Mouse (Mus musculus) urinary bladder, postnatal 25 days (tissue): ENCODE measurements around the gene Sorbs1.

Source experiments
- DNase-seq: peaks from one replicate; pipeline ENCODE4 v3.0.0; 2022; ENCODE audit warnings: low spot score

Sorbs1 gene

GRCm38 (mm10) chr19:40477445-40477941 lies 36.1 kb downstream of the Sorbs1 start:
- no peak for DNase-seq

- no peak for DNase-seq
Observed at GRCm38 (mm10) chr19:40476491-40476890, 37.1 kb downstream of the Sorbs1 start.

GRCm38 (mm10) chr19:40471526-40472245 lies 41.9 kb downstream of the Sorbs1 start:
- no peak for DNase-seq

GRCm38 (mm10) chr19:40469792-40470191 lies 43.8 kb downstream of the Sorbs1 start:
- DNase-seq, result no peak

GRCm38 (mm10) chr19:40468308-40468707 lies 45.3 kb downstream of the Sorbs1 start:
- no peak for DNase-seq

DNA sequence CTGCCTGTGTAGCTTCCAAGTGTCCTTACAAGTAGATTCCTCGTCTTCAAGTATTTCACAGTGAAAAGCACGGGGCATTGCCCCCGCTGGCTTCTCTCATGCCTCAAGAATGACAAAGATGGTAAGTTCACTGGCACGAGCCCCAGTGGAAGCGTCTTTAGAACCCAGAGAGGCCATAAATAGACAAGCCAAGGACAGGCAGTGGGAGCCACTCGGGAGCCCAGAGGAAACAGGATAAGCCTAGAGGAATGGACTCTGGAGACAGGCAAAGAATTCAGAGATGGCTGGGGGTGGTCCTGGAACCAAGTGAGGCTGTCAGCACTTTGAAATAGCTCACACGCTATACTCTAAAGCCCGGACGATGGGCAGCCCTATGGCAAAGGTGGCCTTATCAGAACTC lies 45.8 kb downstream of the Sorbs1 start:
- DNase-seq, result no peak

DNA sequence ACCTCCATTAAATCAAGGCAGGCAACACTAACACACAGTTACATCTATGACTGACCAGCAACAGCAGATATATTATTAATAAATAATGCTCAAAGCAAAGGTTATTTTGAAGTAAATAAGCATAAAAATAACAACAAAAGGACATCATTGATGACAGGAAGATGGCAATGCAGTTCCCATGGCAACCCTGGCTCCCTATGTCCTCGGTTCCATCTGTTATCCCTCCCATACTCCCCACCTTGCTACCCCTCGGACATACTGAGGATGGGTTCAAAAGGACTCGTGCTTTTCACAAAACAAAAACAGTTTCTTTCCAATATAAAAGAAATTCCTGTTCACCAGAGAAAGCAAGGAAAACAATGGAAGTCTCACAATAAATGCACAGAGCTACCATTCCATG lies 48.2 kb downstream of the Sorbs1 start:
- DNase-seq, result no peak

DNA sequence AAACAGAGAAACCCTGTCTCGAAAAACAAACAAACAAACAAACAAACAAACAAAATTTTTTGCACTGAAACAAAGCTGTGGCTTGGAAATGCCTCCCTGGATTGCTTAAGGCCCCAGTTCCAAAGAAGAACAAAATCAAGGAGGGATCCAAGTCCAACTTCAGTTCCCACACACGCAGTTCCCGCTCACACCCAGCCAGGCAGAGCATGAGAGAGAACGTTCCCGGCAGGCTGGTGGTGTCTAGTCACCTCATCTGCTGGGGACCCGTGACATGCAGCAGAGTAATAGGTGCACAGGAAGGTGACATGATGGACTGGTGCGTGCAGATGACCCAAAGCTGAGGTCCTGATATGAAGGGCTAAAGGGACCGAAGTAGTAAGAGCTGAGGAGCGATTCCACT lies 49.2 kb downstream of the Sorbs1 start:
- DNase-seq, result no peak

- DNase-seq, result no peak
Observed at GRCm38 (mm10) chr19:40462892-40463291, 50.7 kb downstream of the Sorbs1 start.

- no peak for DNase-seq
Observed at GRCm38 (mm10) chr19:40462481-40462880, 51.1 kb downstream of the Sorbs1 start.

DNA sequence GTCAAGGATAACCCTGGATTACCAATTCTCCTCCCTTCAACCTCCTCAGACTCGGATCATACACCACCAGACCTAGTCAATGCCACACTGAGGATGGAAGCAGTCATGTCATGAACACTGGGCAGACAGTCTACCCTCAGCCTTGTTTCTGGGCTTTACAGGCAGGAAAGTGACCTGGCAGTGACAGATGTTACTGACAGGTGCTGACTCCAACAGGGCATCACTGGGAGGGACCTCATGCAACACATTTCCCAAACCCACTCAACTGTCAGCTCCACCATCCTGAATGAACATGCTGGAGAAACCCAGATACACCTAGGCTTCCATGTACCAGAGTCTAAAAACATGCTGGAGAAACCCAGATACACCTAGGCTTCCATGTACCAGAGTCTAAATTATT lies 51.9 kb downstream of the Sorbs1 start:
- DNase-seq, result no peak

DNA sequence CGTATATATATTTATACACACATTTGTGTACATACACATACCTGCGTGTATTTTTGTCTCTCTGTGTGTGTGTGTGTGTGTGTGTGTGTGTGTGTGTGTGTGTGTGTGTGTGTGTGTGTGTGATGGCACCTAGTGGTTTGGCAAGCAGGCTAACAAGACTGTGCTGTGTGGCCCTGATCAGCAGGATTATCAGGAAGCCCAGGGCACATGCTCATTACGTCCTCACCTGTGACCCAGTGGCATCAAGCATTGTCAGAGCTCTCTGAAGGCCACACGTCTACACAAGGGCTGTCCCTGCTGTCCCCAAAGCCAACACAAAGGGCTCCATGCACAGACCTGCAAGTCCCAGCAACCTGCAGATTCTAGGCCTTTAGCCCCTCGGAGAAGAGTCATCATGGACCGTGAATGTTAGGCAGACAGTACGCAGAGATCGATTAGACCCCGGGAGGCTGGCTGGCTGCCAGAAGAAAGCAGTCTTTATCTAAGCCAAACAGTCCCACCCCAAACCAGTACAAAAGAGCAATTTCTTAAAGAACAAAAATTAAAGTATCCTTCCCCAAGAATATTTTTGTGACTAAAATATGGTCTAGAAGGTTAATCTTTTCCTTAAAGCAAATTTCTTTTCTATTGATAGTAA lies 52.6 kb downstream of the Sorbs1 start:
- DNase-seq, result no peak

GRCm38 (mm10) chr19:40459338-40459737 lies 54.2 kb downstream of the Sorbs1 start:
- no peak for DNase-seq

- no peak for DNase-seq
Observed at GRCm38 (mm10) chr19:40458806-40459205, 54.8 kb downstream of the Sorbs1 start.

DNA sequence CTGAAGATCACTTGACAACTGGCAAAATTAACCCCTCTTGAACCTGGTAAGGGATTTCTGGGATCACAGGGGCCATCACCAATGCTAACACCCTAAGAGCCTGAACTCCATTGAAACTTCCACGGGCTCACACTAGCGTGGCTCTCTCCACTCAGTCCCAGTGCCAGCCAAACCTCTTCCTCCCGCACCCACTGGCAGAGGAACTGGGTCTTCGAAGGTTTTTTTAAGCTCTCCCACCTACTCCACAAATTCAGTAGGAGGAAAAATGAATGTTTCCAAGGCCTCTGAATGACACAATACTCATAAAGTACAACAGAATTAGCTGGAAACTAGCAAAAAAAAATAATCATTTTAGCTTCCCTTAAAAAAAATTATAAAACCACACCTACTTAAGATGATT lies 58.3 kb downstream of the Sorbs1 start:
- no peak for DNase-seq

DNA sequence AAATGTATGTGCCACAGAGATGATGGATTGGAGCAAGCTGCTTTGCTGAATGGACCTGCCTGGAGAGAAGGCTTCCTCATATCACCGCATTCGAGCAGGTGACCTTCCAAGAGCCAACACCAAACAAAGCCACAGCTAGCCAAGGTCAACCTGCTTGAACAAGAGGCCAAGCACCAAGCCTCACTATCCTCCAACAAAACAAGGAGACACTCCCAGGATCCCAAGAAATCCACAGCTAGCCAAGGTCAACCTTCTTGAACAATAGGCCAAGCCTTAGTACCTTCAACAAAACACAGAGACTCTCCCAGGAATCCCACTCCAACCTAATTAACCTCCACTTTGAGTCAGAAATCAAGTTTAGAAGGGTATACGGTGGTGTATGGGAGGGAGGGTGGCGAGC lies 59.5 kb downstream of the Sorbs1 start:
- DNase-seq, result no peak

- DNase-seq, result no peak
Observed at GRCm38 (mm10) chr19:40452201-40452600, 61.4 kb downstream of the Sorbs1 start.

- no peak for DNase-seq
Observed at GRCm38 (mm10) chr19:40451307-40451706, 62.3 kb downstream of the Sorbs1 start.

DNA sequence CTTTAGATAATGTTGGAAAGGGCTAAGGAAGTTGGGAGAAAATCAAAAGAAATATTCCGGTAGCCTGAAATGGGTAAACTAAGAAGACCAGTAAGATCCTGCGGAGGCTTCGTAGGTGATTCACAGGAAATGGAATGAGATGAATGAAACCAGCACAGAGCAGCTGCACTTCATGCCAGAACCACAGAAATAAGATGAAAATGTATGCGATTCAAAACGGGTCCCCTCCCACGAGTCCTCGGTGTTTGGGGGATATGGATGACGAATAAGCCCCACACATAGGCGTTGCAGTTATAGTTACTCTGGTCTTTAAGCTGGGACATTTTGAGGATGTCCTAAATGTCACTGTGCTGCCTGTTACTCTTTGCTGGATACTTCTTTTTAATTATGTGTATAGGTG lies 67.1 kb downstream of the Sorbs1 start:
- DNase-seq, result no peak

GRCm38 (mm10) chr19:40442377-40442776 lies 71.2 kb downstream of the Sorbs1 start:
- no peak for DNase-seq

- no peak for DNase-seq
Observed at GRCm38 (mm10) chr19:40440951-40441350, 72.6 kb downstream of the Sorbs1 start.

- DNase-seq, result no peak
Observed at GRCm38 (mm10) chr19:40438907-40439306, 74.7 kb downstream of the Sorbs1 start.

DNA sequence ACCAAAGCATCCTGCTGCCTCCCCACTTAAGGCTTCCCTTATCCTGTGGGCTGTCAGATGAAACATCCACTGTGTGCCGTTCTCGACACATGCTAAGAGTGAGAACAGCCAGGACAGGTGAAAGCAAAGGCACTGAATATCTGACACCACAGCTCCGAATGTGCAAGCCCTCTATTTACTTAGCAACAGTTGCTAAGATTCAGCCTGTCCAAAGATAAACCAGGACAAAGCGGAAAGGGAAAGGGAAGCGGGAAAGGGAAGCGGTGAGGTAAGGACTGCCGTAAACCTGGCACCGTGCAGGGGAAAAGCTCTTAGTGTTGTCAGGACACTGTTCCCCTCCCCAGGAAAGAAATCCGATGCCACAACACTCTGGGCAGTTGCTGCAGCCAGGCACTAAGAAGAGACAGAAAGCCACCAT lies 75.9 kb downstream of the Sorbs1 start:
- no peak for DNase-seq
